Mouse (Mus musculus) myocyte (in vitro differentiated cells): ENCODE data around the gene Adam11. TPM values are rescaled to one million over a fixed set of nuclear protein-coding genes. Genes with fewer than 3 reads are reported as not detected.

ENCODE experiments used
- H3K27me3 ChIP-seq: one replicate; pipeline ENCODE4 v1.6.1; 2011; ENCODE audit not compliant: control insufficient read depth, insufficient read depth, insufficient read length
- H3K36me3 ChIP-seq: one replicate; pipeline ENCODE4 v1.6.1; 2011; ENCODE audit not compliant: control insufficient read depth, insufficient read depth
- H3K4me2 ChIP-seq: one replicate; pipeline ENCODE4 v1.6.1; 2011; ENCODE audit warnings: low read depth, control low read depth
- H3K4me3 ChIP-seq: one replicate; pipeline ENCODE4 v1.5.1; 2011; ENCODE audit warnings: mild to moderate bottlenecking, control low read depth, moderate library complexity
- H3K79me2 ChIP-seq: one replicate; pipeline ENCODE4 v1.6.1; 2011; ENCODE audit not compliant: control insufficient read depth, insufficient read depth
- H3ac ChIP-seq: one replicate; pipeline ENCODE4 v1.6.1; 2011; ENCODE audit not compliant: control insufficient read depth, insufficient read length
- CEBPB ChIP-seq: IDR thresholded peaks from 2 replicates; pipeline ENCODE4 v1.6.1; 2011; ENCODE audit warnings: mild to moderate bottlenecking, moderate library complexity; ENCODE audit not compliant: poor library complexity, insufficient read depth, severe bottlenecking
- E2F4 ChIP-seq: IDR thresholded peaks from one replicate; pipeline ENCODE4 v1.6.1; 2011; ENCODE audit warnings: mild to moderate bottlenecking, control low read depth, moderate library complexity; ENCODE audit not compliant: insufficient read depth
- MAX ChIP-seq: IDR thresholded peaks from one replicate; pipeline ENCODE4 v1.6.1; 2011; ENCODE audit warnings: low read depth, mild to moderate bottlenecking, control low read depth
- MYOD1 ChIP-seq, 3 experiments: IDR thresholded peaks; one replicate each; pipeline ENCODE4 v1.6.1; 2011; ENCODE audit warnings: control low read depth in 2 of 3, low read depth in 2 of 3, mild to moderate bottlenecking in 2 of 3, moderate library complexity in 1 of 3; ENCODE audit not compliant: insufficient read length in 2 of 3, control insufficient read depth in 1 of 3
- MYOG ChIP-seq, 3 experiments: IDR thresholded peaks; one replicate each; pipeline ENCODE4 v1.6.1; 2011; ENCODE audit warnings: control low read depth in 2 of 3, low read depth in 2 of 3, mild to moderate bottlenecking in 2 of 3; ENCODE audit not compliant: insufficient read length in 2 of 3, control insufficient read depth in 1 of 3, insufficient read depth in 1 of 3
- POLR2A ChIP-seq: IDR thresholded peaks from one replicate; pipeline ENCODE4 v1.6.1; 2011; ENCODE audit warnings: low read depth, mild to moderate bottlenecking, control low read depth, moderate library complexity; ENCODE audit not compliant: insufficient read length
- POLR2AphosphoS2 ChIP-seq: IDR thresholded peaks from one replicate; pipeline ENCODE4 v1.6.1; 2011; ENCODE audit warnings: low read depth, control low read depth; ENCODE audit not compliant: insufficient read length
- REST ChIP-seq: IDR thresholded peaks from one replicate; pipeline ENCODE4 v1.6.1; 2011; ENCODE audit warnings: mild to moderate bottlenecking, control low read depth, moderate library complexity; ENCODE audit not compliant: insufficient read depth, insufficient read length
- SRF ChIP-seq: IDR thresholded peaks from one replicate; pipeline ENCODE4 v1.6.1; 2011; ENCODE audit warnings: low read depth; ENCODE audit not compliant: control insufficient read depth, insufficient read length
- TCF12 ChIP-seq: IDR thresholded peaks from one replicate; pipeline ENCODE4 v1.6.1; 2011; ENCODE audit warnings: mild to moderate bottlenecking, control low read depth; ENCODE audit not compliant: poor library complexity, insufficient read depth, severe bottlenecking
- TCF3 ChIP-seq: IDR thresholded peaks from one replicate; pipeline ENCODE4 v1.6.1; 2011; ENCODE audit warnings: low read depth, control low read depth; ENCODE audit not compliant: insufficient read length
- USF1 ChIP-seq: IDR thresholded peaks from one replicate; pipeline ENCODE4 v1.6.1; 2011; ENCODE audit warnings: low read depth, mild to moderate bottlenecking, control low read depth, moderate library complexity
- polyA plus RNA-seq: library from polyadenylated mRNA; unstranded; fragments of >200 nt; fragmentation: generic; extraction: Trizol; gene quantifications from one replicate; pipeline ENCODE4 v1.2.1, GENCODE M21; 2012; ENCODE audit warnings: missing spikeins

Adam11 gene
- polyA plus RNA-seq, 1 experiment = 0.19 TPM

GRCm38 (mm10) chr11:102772771-102773700 lies 11.8 kb downstream of the Adam11 start:
- H3K36me3 ChIP-seq = no peaks in the 10 kb centered on the region
- no peaks in the 10 kb centered on the region for H3K27me3 ChIP-seq
- H3K79me2 ChIP-seq = no peaks in the 10 kb centered on the region
- no peak for TF ChIP-seq MYOD1 (IDR thresholded peaks at IDR 0.05; ENCODE audit: control insufficient read depth in 1 of 3, insufficient read length in 2 of 3, low read depth in 2 of 3)
- no peak for TF ChIP-seq TCF3
- TF ChIP-seq POLR2AphosphoS2 = no peak
- no peak for TF ChIP-seq MAX
- no peak for TF ChIP-seq USF1
- TF ChIP-seq TCF12 = no peak
- TF ChIP-seq REST = no peak
- no peak for TF ChIP-seq SRF
- no peak for TF ChIP-seq POLR2A
- TF ChIP-seq E2F4 = no peak
- no peak for TF ChIP-seq MYOG (IDR thresholded peaks at IDR 0.05; ENCODE audit: control insufficient read depth in 1 of 3, insufficient read depth in 1 of 3, insufficient read length in 2 of 3, low read depth in 2 of 3)
- no peak for TF ChIP-seq CEBPB
- peak overlapping the region; percentile 22 for H3K4me3 ChIP-seq
- no peak overlapping the region for H3ac ChIP-seq
- H3K4me2 ChIP-seq = no peak overlapping the region

DNA sequence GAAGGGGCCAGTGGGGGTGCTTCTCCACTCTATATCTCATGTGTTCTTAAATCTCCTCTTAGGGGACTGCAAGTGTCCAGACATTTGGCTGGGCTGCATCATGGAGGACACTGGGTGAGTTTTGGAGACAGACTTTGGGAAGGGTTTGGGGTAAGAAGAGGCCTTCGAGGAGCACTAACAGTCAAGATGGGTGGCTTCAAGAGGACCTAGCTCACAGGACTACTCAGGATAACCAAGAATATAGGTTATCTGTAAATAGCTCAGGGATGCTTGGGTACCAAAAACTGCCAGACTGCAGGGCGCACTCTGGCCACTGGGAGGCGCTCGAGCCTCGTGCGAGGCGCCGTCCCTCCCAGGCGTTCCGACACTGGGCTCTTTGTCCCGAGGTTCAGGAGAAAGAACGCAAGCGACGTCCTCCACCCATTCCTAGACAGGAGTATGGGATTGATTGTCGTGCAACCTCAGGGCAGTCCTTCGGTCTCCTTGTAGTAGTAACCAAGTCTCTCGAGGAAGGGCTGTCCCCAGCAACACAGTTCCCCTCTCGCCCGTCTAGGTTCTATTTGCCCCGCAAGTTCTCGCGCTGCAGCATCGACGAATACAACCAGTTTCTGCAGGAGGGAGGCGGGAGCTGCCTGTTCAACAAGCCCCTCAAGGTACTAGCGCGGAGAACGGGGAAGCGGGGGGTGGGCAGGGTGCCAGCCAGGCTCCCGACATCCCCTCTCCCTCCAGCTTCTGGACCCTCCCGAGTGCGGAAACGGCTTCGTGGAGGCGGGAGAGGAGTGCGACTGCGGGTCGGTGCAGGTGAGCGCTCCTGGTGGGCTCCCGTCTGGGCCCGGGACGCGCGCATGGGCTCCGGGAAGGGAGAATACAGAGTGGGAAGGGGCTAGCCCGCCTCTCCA lies 12.7 kb downstream of the Adam11 start:
- no peak for TF ChIP-seq MAX
- TF ChIP-seq POLR2A = no peak
- no peak for TF ChIP-seq REST
- no peak for TF ChIP-seq TCF12
- no peak for TF ChIP-seq E2F4
- no peak for TF ChIP-seq SRF
- no peak for TF ChIP-seq CEBPB
- TF ChIP-seq MYOD1 (IDR thresholded peaks at IDR 0.05; ENCODE audit: control insufficient read depth in 1 of 3, insufficient read length in 2 of 3, low read depth in 2 of 3) = no peak
- no peak for TF ChIP-seq TCF3
- TF ChIP-seq POLR2AphosphoS2 = no peak
- no peak for TF ChIP-seq MYOG (IDR thresholded peaks at IDR 0.05; ENCODE audit: control insufficient read depth in 1 of 3, insufficient read depth in 1 of 3, insufficient read length in 2 of 3, low read depth in 2 of 3)
- no peak for TF ChIP-seq USF1
- Histone ChIP-seq H3K4me2 (peak overlapping the region; percentile 100), H3K79me2 (no peaks in the 10 kb centered on the region), H3K4me3 (peak overlapping the region; percentile 22), H3K27me3 (no peaks in the 10 kb centered on the region), H3K36me3 (no peaks in the 10 kb centered on the region), H3ac (no peak overlapping the region)

DNA sequence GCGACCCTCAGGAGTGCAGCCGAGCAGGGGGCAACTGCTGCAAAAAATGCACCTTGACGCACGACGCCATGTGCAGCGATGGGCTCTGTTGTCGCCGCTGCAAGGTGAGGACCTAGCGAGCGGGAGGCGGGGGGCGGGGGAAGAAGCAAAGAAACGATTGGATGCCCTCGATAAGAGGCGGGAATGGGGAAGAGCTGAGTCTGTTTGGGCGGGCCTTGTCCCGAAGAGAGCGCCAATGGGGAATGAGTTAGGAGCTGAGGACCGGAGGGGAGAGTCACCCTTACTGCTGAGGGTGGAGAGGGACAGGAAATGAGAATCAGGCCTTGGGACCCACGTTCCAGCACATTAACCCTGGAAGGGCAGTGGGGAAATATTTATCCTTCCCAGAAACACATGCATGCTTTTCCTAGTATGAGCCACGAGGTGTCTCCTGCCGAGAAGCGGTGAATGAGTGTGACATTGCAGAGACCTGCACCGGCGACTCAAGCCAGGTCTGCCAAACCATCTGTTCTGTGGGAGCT lies 13.4 kb downstream of the Adam11 start:
- Histone ChIP-seq H3K79me2 (no peaks in the 10 kb centered on the region), H3K4me2 (peak overlapping the region; percentile 100), H3ac (no peak overlapping the region), H3K4me3 (peak overlapping the region; percentile 22), H3K27me3 (no peaks in the 10 kb centered on the region), H3K36me3 (no peaks in the 10 kb centered on the region)
- peak; percentile 20 for TF ChIP-seq SRF
- no peak for TF ChIP-seq POLR2A
- TF ChIP-seq USF1 = no peak

- Histone ChIP-seq H3K79me2 (no peaks in the 10 kb centered on the region), H3K36me3 (no peaks in the 10 kb centered on the region), H3K4me2 (peak overlapping the region; percentile 69), H3ac (no peak overlapping the region), H3K27me3 (no peaks in the 10 kb centered on the region), H3K4me3 (no peak overlapping the region)
- TF ChIP-seq MYOG (IDR thresholded peaks at IDR 0.05; ENCODE audit: control insufficient read depth in 1 of 3, insufficient read depth in 1 of 3, insufficient read length in 2 of 3, low read depth in 2 of 3) (peak in 1 of 3 experiments; percentile 34), MYOD1 (IDR thresholded peaks at IDR 0.05; ENCODE audit: control insufficient read depth in 1 of 3, insufficient read length in 2 of 3, low read depth in 2 of 3) (no peak)
These were observed 16.4 kb downstream of the Adam11 start for GRCm38 (mm10) chr11:102777598-102777997.

GRCm38 (mm10) chr11:102778165-102778564 lies 16.9 kb downstream of the Adam11 start:
- Histone ChIP-seq H3K4me3 (no peak overlapping the region), H3ac (no peak overlapping the region), H3K79me2 (no peaks in the 10 kb centered on the region)

More at GRCm38 (mm10) chr11:102778165-102778564, 16.9 kb downstream of the Adam11 start:
- TF ChIP-seq POLR2A (no peak), TCF12 (no peak), REST (no peak), TCF3 (no peak), CEBPB (no peak), MYOG (IDR thresholded peaks at IDR 0.05; ENCODE audit: control insufficient read depth in 1 of 3, insufficient read depth in 1 of 3, insufficient read length in 2 of 3, low read depth in 2 of 3) (no peak)
- Histone ChIP-seq H3K36me3 (no peaks in the 10 kb centered on the region), H3K27me3 (no peaks in the 10 kb centered on the region), H3K4me2 (no peak overlapping the region)
